Mouse (Mus musculus) lung, embryonic 15.5 days (tissue): ENCODE results near the gene Trim5. TPM values are rescaled to one million over a fixed set of nuclear protein-coding genes. Genes with fewer than 3 reads are reported as not detected.

Experiments
- ATAC-seq: fragments of 200-750 bp; cut with Nextera tagmentation; 2 replicates; pipeline ENCODE4 v1.8.0; 2017; ENCODE audit warnings: moderate number of reproducible peaks, borderline replicate concordance; ENCODE audit not compliant: low FRiP score, low TSS enrichment; ENCODE audit errors: extremely low read depth
- H3K27ac ChIP-seq: fragments of 300-500 bp; sonication (generic); 2 replicates; pipeline ENCODE4 v1.5.1; 2015; ENCODE audit warnings: moderate library complexity, mild to moderate bottlenecking, inconsistent platforms
- H3K27me3 ChIP-seq: fragments of 300-500 bp; sonication (generic); 2 replicates; pipeline ENCODE4 v1.6.1; 2015; ENCODE audit warnings: inconsistent platforms
- H3K36me3 ChIP-seq: fragments of 300-500 bp; sonication (generic); 2 replicates; pipeline ENCODE4 v1.6.1; 2015; ENCODE audit warnings: inconsistent platforms
- H3K4me1 ChIP-seq: fragments of 300-500 bp; sonication (generic); 2 replicates; pipeline ENCODE4 v1.6.1; 2015; ENCODE audit warnings: inconsistent platforms
- H3K4me2 ChIP-seq: fragments of 300-500 bp; sonication (generic); 2 replicates; pipeline ENCODE4 v1.6.1; 2015; ENCODE audit warnings: inconsistent platforms, mild to moderate bottlenecking, moderate library complexity
- H3K4me3 ChIP-seq: fragments of 300-500 bp; sonication (generic); 2 replicates; pipeline ENCODE4 v1.5.1; 2015; ENCODE audit warnings: mild to moderate bottlenecking, inconsistent platforms
- H3K9ac ChIP-seq: fragments of 300-500 bp; sonication (generic); 2 replicates; pipeline ENCODE4 v1.6.1; 2015; ENCODE audit warnings: inconsistent platforms
- H3K9me3 ChIP-seq: fragments of 300-500 bp; sonication (generic); 2 replicates; pipeline ENCODE4 v1.6.1; 2016; ENCODE audit warnings: inconsistent platforms
- WGBS: fragments of 180-500 bp; shearing (Covaris S2); methylation state at CpG from one replicate; pipeline ENCODE4 v1.1.7; 2015; 5-methylcytosine and 5-hydroxymethylcytosine counted together
- polyA plus RNA-seq: library from polyadenylated mRNA; unstranded; fragments of >200 nt; fragmentation: Nextera tagmentation; extraction: Ambion mirVana; gene quantifications from 2 replicates; pipeline ENCODE4 v1.2.1, GENCODE M21; 2015

Gene Trim5
- polyA plus RNA-seq, 1 experiment from 2014 or later = 0.31 TPM

GRCm38 (mm10) chr7:104244287-104245181 is 43.4 kb downstream of the Trim5 start, which contains the start of gene Trim34a:
Gene Trim34a, plus strand, starts transcription at chr7:104244457.
- no peaks in the 10 kb centered on the region for H3K36me3 ChIP-seq
- ATAC-seq = peak; percentile 72; the same call in 1 of the 2 replicates
- H3K4me1 ChIP-seq = peaks cover 5% of the 10 kb centered on the region; the same call in 1 of the 2 replicates
- H3K27ac ChIP-seq = peak within 1 kb of the TSS; percentile 67
- peak within 1 kb of the TSS; percentile 53 for H3K4me2 ChIP-seq
- H3K9ac ChIP-seq = peak within 1 kb of the TSS; percentile 46; the same call in 1 of the 2 replicates
- 2% methylated on average over 13 of the region's 13 CpGs for WGBS
- H3K27me3 ChIP-seq = no peaks in the 10 kb centered on the region
- H3K9me3 ChIP-seq = no peaks in the 10 kb centered on the region
- peak within 1 kb of the TSS; percentile 57 for H3K4me3 ChIP-seq

DNA sequence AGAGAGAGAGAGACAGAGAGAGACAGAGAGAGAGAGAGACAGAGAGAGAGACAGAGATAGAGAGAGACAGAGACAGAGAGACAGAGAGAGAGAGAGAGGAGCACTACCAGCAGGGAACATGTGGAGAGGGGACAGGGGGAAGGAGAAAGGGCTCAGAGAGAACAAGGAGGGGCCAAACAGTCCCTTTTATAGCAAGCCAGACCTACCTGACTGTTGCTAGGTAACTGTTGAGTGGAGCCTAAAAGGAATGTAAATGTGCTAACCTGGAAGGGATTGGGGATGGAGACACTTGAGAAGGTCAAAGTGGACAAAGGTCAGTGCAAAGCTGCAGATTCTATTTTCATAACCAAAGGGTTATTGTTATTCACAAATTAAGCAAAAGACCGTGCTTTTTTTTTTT is 44.3 kb downstream of the Trim5 start:
- peaks cover 5% of the 10 kb centered on the region; the same call in 1 of the 2 replicates for H3K4me1 ChIP-seq
- no peak overlapping the region for H3K9ac ChIP-seq
- H3K36me3 ChIP-seq = no peaks in the 10 kb centered on the region
- ATAC-seq = no peak
- WGBS = 59% methylated on average over 1 of the region's 1 CpGs
- no peak overlapping the region for H3K4me3 ChIP-seq
- no peaks in the 10 kb centered on the region for H3K9me3 ChIP-seq
- H3K4me2 ChIP-seq = no peak overlapping the region; the same call in 1 of the 2 replicates
- H3K27me3 ChIP-seq = no peaks in the 10 kb centered on the region
- H3K27ac ChIP-seq = no peak overlapping the region

DNA sequence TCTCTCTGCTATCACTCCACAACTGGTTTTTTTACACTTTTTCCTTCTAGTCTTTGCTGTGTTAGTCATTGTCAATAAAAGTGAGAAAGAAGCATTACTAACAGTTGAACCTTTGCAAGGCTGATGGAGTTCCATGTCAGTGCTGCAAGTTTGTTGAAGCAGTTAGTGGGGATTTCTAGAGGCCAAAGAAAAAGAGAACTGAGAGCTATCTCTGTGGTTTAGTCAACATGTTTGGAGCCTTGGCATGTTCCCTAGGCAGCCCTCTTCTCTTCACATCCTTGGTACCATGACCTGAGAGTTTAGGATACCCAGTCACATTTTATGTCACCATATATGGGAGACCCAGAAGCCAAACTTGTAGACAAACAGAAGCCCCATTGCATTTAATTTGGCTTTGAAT is 47.0 kb downstream of the Trim5 start:
- Histone ChIP-seq H3K4me2 (no peak overlapping the region), H3K27ac (no peak overlapping the region), H3K36me3 (no peaks in the 10 kb centered on the region), H3K4me3 (no peak overlapping the region), H3K9ac (no peak overlapping the region), H3K9me3 (no peaks in the 10 kb centered on the region), H3K27me3 (no peaks in the 10 kb centered on the region), H3K4me1 (peaks cover 5% of the 10 kb centered on the region; the same call in 1 of the 2 replicates)
- ATAC-seq = no peak

GRCm38 (mm10) chr7:104231203-104231602 is 56.7 kb downstream of the Trim5 start:
- H3K27ac ChIP-seq = no peak overlapping the region
- H3K4me3 ChIP-seq = no peak overlapping the region
- H3K9ac ChIP-seq = no peak overlapping the region
- no peaks in the 10 kb centered on the region for H3K27me3 ChIP-seq
- ATAC-seq = no peak
- no peaks in the 10 kb centered on the region for H3K36me3 ChIP-seq
- H3K9me3 ChIP-seq = no peaks in the 10 kb centered on the region
- H3K4me1 ChIP-seq = no peaks in the 10 kb centered on the region
- H3K4me2 ChIP-seq = no peak overlapping the region
- 30% methylated on average over 2 of the region's 2 CpGs for WGBS

DNA sequence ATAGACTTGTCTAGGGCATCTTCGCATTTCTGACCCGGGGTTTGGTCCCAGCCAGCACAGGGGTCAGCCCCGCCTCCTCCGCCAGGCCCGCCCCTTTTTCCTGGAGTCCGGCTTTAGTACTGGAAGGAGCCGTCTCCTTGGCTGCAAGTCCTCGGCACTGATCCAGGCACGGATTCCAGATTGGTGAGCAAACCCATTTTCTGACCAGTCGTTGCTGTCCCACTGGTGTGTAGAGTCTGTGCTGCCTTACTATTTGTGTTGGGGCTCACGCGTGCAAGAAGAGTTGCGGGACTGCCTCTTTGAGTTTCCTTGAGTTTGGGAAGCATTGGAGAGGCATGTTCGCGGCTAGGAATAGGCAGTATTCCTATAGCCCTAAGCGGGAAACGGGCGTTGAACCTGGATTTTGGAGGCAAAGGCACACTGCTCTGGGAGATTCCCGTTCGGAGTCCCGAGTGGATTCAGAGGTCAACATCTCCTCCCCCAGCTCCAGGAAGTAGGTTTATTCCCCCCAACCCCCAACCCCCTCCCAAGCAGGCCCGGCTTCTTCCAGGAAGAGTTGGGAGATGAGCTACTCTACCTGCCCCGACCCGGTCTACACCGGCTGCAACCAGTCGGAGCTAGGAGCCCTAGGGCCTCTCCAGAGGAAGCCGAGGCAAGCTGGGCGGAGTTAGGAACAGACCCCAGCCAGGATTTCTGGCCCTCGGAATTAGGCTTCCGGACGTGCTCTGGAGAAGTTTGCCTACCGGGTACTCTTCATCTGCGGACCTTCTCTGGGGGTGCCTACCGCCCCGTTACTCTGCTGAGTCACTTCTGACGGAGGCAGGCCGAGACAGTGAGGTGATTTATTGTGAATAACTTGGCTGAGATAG is 69.0 kb downstream of the Trim5 start, which contains the start of gene Trim6:
Trim6 (plus strand) TSS at position 93 of the 869 bp plus-strand sequence.
- ATAC-seq = peak; percentile 80
- H3K4me3 ChIP-seq = peak within 1 kb of the TSS; percentile 38
- H3K4me2 ChIP-seq = peak within 1 kb of the TSS; percentile 64
- H3K36me3 ChIP-seq = no peaks in the 10 kb centered on the region
- H3K9me3 ChIP-seq = no peaks in the 10 kb centered on the region
- WGBS = 3% methylated on average over 37 of the region's 37 CpGs
- peaks cover 6% of the 10 kb centered on the region; the same call in 1 of the 2 replicates for H3K4me1 ChIP-seq
- no peaks in the 10 kb centered on the region for H3K27me3 ChIP-seq
- no peak within 1 kb of the TSS for H3K27ac ChIP-seq
- H3K9ac ChIP-seq = peak within 1 kb of the TSS; percentile 0; the same call in 1 of the 2 replicates

- no peak for ATAC-seq
- 74% methylated on average over 2 of the region's 2 CpGs for WGBS
These were observed 70.0 kb downstream of the Trim5 start for GRCm38 (mm10) chr7:104217881-104218280.

DNA sequence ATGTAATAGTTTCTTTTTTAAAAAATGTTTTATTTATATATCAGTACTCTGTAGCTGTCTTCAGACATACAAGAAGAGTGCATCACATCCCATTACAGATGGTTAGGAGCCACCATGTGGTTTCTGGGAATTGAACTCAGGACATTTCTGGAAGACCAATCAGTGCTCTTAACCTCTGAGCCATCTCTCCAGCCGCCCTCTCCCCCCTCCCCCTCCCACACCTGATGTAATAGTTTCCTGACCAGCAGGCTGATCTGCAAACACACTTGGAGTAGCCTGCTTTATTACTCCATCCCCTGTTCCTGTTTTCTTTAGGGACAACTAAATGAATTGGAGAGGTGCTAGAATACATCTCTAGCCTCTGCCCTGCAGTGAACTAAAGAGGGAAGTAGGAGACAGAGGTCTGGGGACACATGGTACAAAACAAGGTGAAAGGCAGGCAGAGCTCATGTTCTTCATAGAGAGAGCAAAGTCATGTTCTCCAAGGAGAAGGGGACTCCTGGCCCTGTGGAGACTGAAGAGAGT is 71.8 kb downstream of the Trim5 start:
- no peaks in the 10 kb centered on the region for H3K27me3 ChIP-seq
- H3K4me1 ChIP-seq = peaks cover 6% of the 10 kb centered on the region; the same call in 1 of the 2 replicates
- ATAC-seq = no peak
- no peak overlapping the region for H3K9ac ChIP-seq
- no peaks in the 10 kb centered on the region for H3K36me3 ChIP-seq
- no peaks in the 10 kb centered on the region for H3K9me3 ChIP-seq
- no peak overlapping the region for H3K27ac ChIP-seq
- H3K4me2 ChIP-seq = no peak overlapping the region
- 10% methylated on average over 1 of the region's 1 CpGs for WGBS
- no peak overlapping the region for H3K4me3 ChIP-seq

More at GRCm38 (mm10) chr7:104217881-104218280, 70.0 kb downstream of the Trim5 start:
- Histone ChIP-seq H3K4me3 (no peak overlapping the region), H3K9me3 (no peaks in the 10 kb centered on the region), H3K9ac (no peak overlapping the region), H3K4me2 (no peak overlapping the region), H3K27ac (no peak overlapping the region), H3K27me3 (no peaks in the 10 kb centered on the region), H3K36me3 (no peaks in the 10 kb centered on the region), H3K4me1 (peaks cover 6% of the 10 kb centered on the region; the same call in 1 of the 2 replicates)

Other genes starting within 250 kb of the Trim5 start
- not detected in 2 replicates for gene Olfr642, start 235.4 kb downstream of the Trim5 start, polyA plus RNA-seq
- gene 4930516K23Rik, start 226.6 kb downstream of the Trim5 start, polyA plus RNA-seq = not detected in 2 replicates
- gene Olfr644, start 216.2 kb downstream of the Trim5 start, polyA plus RNA-seq = not detected in 2 replicates
- gene Olfr645, start 202.6 kb downstream of the Trim5 start, polyA plus RNA-seq = not detected in 2 replicates
- not detected in 2 replicates for gene Olfr646, start 183.2 kb downstream of the Trim5 start, polyA plus RNA-seq
- not detected in 2 replicates for gene Ubqln5, start 158.3 kb downstream of the Trim5 start, polyA plus RNA-seq
- gene Olfr643, start 150.7 kb downstream of the Trim5 start, polyA plus RNA-seq = not detected in 2 replicates
- gene Ubqln3, start 144.8 kb downstream of the Trim5 start, polyA plus RNA-seq = not detected in 2 replicates
- not detected in 2 replicates for gene Ubqlnl, start 137.5 kb downstream of the Trim5 start, polyA plus RNA-seq
- not detected in 2 replicates for gene Olfm5, start 123.3 kb downstream of the Trim5 start, polyA plus RNA-seq
- 0.12 and 0.20 TPM in 2 replicates for gene Olfr648, start 104.7 kb downstream of the Trim5 start, polyA plus RNA-seq
- gene Olfr649, start 92.1 kb downstream of the Trim5 start, polyA plus RNA-seq = not detected in 2 replicates
- 0.75 and 0.98 TPM in 2 replicates for gene Trim6, start 69.3 kb downstream of the Trim5 start, polyA plus RNA-seq
- gene Trim34a, start 43.6 kb downstream of the Trim5 start, polyA plus RNA-seq = 1.9 and 2.3 TPM in 2 replicates
- gene Trim12a, start 27.4 kb upstream of the Trim5 start, polyA plus RNA-seq = 4.2 and 5.6 TPM in 2 replicates
- gene Trim34b, start 41.4 kb upstream of the Trim5 start, polyA plus RNA-seq = 0.10 TPM in 1 of 2 replicates, not detected in the other
- 2.0 and 2.3 TPM in 2 replicates for gene Trim12c, start 65.3 kb upstream of the Trim5 start, polyA plus RNA-seq
- 0.09 TPM in 2 replicates for gene Trim30b, start 81.8 kb upstream of the Trim5 start, polyA plus RNA-seq
- gene Trim30c, start 112.7 kb upstream of the Trim5 start, polyA plus RNA-seq = 0.22 and 0.26 TPM in 2 replicates
- gene Trim30a, start 177.1 kb upstream of the Trim5 start, polyA plus RNA-seq = 1.0 and 1.9 TPM in 2 replicates
- 0.55 and 0.76 TPM in 2 replicates for gene Trim30d, start 219.8 kb upstream of the Trim5 start, polyA plus RNA-seq